Mouse (Mus musculus) E14TG2a.4 (cell line): ENCODE data around the gene Trim66.

Source experiments
- H3K27me3 ChIP-seq: 2 replicates; pipeline ENCODE4 v1.6.1; 2014; ENCODE audit warnings: low read length, control low read depth; ENCODE audit not compliant: insufficient read depth
- H3K36me3 ChIP-seq: 2 replicates; pipeline ENCODE4 v1.6.1; 2014; ENCODE audit warnings: low read length, control low read depth; ENCODE audit not compliant: insufficient read depth
- H3K4me1 ChIP-seq: replicated peaks from 2 replicates; pipeline ENCODE4 v1.6.1; 2014; ENCODE audit warnings: low read depth, low read length, control low read depth
- H3K4me3 ChIP-seq: replicated peaks from 2 replicates; pipeline ENCODE4 v1.5.1; 2014; ENCODE audit warnings: mild to moderate bottlenecking, low read length
- H3K9me3 ChIP-seq: 2 replicates; pipeline ENCODE4 v1.6.1; 2014; ENCODE audit warnings: low read length, control low read depth
- CTCF ChIP-seq: conservative IDR thresholded peaks from 2 replicates; pipeline ENCODE4 v1.5.1; 2014; ENCODE audit warnings: low read length
- NANOG ChIP-seq: IDR thresholded peaks from 2 replicates; pipeline ENCODE4 v1.6.1; 2014; ENCODE audit warnings: borderline replicate concordance, low read length, mixed read lengths
- POU5F1 ChIP-seq: IDR thresholded peaks from 2 replicates; pipeline ENCODE4 v1.6.1; 2014; ENCODE audit warnings: low read length, borderline replicate concordance

Trim66 gene

DNA sequence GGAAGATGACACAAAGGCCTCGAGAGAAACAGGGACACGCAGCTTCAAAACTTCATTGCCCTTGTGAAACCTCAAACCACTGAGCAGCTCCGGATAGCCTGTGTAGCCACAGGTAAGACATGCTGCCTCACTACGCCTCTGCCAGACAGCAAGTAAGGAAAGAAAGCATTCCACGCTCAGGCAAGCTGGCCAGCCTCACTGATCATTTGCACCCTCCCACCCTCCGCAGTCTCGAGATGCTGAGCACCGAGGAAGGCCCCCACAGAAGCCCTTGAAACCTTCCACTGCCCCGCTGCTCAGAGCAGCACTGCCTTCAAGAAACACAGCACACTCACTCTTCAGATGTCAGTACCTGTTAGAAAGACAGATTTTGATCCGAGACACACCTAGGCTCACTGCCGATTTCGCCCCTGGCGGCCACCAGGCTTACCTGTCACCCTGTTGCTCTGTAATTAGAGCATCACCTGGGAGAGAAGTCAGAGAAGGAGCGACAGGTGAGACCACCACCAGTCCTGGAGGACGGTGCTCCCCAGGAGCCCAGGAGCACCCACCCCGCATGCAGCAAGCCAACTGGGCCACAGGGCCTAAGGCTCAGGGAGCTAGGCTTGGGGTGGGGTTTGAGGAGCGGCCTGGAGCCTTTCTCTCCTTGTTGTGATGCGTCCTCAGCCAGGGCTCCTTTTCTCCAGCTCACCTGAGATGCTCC, 15.2 kb downstream of the Trim66 start:
- Histone ChIP-seq H3K4me1 (peaks cover 28% of the 10 kb centered on the region), H3K36me3 (no peaks in the 10 kb centered on the region), H3K4me3 (peak overlapping the region; percentile 35; the same call in 1 of the 2 replicates), H3K9me3 (no peaks in the 10 kb centered on the region), H3K27me3 (peaks cover 7% of the 10 kb centered on the region; the same call in 1 of the 2 replicates)
- TF ChIP-seq CTCF, result no peak
- TF ChIP-seq POU5F1, result no peak
- TF ChIP-seq NANOG, result no peak

- no peaks in the 10 kb centered on the region for H3K4me1 ChIP-seq
- H3K36me3 ChIP-seq, result no peaks in the 10 kb centered on the region
- no peak overlapping the region for H3K4me3 ChIP-seq
- TF ChIP-seq NANOG (no peak), CTCF (no peak), POU5F1 (no peak)
- peaks cover 8% of the 10 kb centered on the region for H3K9me3 ChIP-seq
- H3K27me3 ChIP-seq, result peaks cover 18% of the 10 kb centered on the region
These were observed 23.7 kb downstream of the Trim66 start for GRCm38 (mm10) chr7:109484221-109484620.

DNA sequence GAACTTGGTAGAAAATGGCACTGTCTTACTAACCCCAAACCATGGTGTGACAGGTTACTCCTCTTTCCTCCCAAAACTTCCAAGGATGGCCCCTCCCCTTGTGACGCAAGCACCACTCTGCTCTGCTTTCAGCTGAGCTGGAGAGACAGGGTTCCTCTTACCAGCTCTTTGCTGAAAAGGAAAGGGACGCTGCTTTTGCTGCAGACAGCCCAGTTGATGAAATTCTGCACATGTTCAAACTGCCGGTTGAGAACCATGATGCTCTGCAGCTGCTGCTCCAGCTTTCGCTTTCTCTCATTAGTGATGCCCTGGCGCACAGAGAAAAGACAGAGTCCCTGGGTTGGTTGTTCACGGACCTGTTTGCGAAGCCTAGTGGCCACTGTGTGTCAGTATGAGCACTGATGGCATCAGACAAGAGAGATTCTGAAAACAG, 27.2 kb downstream of the Trim66 start:
- Histone ChIP-seq H3K36me3 (no peaks in the 10 kb centered on the region), H3K27me3 (peaks cover 20% of the 10 kb centered on the region), H3K9me3 (peaks cover 8% of the 10 kb centered on the region), H3K4me3 (no peak overlapping the region), H3K4me1 (no peaks in the 10 kb centered on the region)
- TF ChIP-seq CTCF (no peak), POU5F1 (no peak), NANOG (no peak)

DNA sequence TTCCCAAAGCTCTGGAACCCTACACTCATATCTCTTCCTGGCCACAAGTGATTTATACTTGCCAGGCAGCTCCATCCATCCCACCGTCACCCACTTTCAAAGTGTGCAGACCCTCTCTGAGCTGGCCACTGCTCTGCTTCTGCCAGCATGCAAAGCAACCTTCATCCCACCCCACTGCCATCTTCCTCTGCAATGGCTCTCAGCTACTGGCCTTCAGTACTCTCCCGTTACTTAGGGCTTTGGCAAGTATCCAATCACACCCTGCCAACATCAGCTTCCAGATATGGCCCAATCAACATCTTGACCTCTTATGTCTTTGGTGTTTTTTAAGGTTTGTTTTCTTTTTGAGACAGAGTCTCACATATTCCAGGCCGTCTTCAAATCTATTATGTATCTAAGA, 30.0 kb downstream of the Trim66 start:
- Histone ChIP-seq H3K9me3 (no peaks in the 10 kb centered on the region), H3K4me1 (no peaks in the 10 kb centered on the region), H3K4me3 (no peak overlapping the region), H3K27me3 (peaks cover 17% of the 10 kb centered on the region), H3K36me3 (no peaks in the 10 kb centered on the region)
- no peak for TF ChIP-seq CTCF
- TF ChIP-seq POU5F1, result no peak
- TF ChIP-seq NANOG, result no peak

DNA sequence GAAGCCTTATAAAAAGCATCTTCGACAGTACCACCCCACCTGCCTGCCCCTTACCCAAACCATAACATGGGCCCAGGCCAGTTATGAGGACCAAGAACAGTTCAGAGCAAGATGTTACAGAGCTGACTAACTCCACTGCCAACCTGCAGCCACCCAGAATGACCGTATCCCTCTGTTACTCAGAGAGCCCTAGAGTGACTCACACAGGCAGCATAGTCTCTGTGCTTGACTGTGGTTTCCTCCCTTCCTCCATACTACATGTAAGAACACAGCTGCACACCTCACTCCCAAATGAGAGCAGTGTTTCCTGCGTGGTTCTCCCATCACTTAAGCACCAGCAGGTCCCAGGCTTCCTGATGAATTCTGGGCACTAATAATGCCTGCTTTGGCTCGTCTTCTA, 37.2 kb downstream of the Trim66 start:
- Histone ChIP-seq H3K9me3 (no peaks in the 10 kb centered on the region), H3K36me3 (no peaks in the 10 kb centered on the region), H3K4me3 (no peak overlapping the region), H3K27me3 (peaks cover 15% of the 10 kb centered on the region), H3K4me1 (no peaks in the 10 kb centered on the region)
- TF ChIP-seq NANOG (no peak), POU5F1 (no peak), CTCF (no peak)

DNA sequence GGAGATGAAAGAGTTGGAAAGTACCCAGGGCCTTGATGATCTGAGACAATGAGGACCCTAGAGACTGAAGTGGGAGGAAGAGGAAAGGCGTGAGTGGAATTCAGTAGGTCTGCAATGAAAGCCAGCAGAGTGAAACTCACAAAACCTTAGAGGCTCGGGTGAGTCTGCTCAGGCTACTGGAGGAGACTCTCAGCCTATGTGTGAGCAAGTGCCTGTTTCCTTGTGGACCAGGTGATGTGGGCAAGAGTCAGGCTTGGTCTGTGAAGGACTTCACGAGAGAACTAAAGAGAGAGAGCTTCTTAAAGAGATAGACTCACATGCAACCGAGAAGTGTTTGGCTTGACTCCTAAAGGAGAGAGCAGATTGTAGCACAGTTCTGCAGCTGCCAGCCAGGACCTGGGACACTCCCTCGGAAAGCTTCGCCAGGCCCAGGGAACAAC, 39.7 kb downstream of the Trim66 start:
- H3K9me3 ChIP-seq, result no peaks in the 10 kb centered on the region
- TF ChIP-seq POU5F1 (no peak), CTCF (no peak), NANOG (no peak)

DNA sequence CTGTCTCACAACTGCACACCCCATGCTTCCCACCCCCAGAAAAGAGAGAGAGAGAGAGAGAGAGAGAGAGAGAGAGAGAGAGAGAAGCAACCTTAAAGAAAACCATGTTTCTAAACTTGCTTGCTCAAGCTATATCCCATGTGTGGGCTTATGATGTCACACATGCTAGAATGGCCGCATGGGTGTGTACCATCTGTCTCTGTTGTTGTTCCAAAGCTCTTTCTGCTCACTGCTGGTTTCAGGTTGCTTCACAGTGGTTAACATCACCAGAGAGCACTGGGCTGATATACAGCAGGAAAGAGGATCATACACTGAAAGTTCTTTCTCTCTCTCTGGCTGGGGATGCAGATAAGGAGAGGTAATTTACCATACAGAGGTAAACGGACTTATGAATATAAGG, 40.3 kb downstream of the Trim66 start:
- Histone ChIP-seq H3K9me3 (no peaks in the 10 kb centered on the region), H3K27me3 (0 out of 2 replicates have a peak, but pooled peaks cover 4% of the 10 kb centered on the region), H3K4me1 (no peaks in the 10 kb centered on the region), H3K4me3 (no peak overlapping the region), H3K36me3 (no peaks in the 10 kb centered on the region)
- no peak for TF ChIP-seq NANOG
- TF ChIP-seq CTCF, result no peak
- no peak for TF ChIP-seq POU5F1

More for the DNA sequence above, 39.7 kb downstream of the Trim66 start:
- no peaks in the 10 kb centered on the region for H3K4me1 ChIP-seq
- no peak overlapping the region for H3K4me3 ChIP-seq
- no peaks in the 10 kb centered on the region for H3K36me3 ChIP-seq
- H3K27me3 ChIP-seq, result 0 out of 2 replicates have a peak, but pooled peaks cover 4% of the 10 kb centered on the region

DNA sequence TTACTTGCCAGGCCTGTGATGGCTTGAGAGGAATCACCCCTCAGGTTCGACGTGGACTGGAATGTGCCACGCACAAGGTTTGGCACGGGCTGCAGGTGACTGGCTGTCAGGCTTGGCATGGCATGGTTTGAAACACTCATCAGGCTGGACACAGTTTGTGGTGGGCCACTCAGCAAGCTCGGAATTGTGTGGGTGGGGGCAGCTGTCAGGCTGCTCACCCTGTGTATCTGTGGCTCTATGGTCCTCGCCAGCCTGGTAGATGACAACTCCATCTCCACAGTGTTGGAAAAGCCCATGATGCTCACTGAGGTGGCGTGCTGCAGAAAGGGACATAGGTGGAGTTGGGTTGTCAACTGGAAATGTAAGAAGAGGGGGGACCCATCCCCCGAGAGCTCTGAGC, 47.2 kb downstream of the Trim66 start:
- H3K36me3 ChIP-seq, result no peaks in the 10 kb centered on the region
- no peaks in the 10 kb centered on the region for H3K27me3 ChIP-seq
- TF ChIP-seq NANOG, result no peak
- no peak for TF ChIP-seq CTCF
- H3K4me3 ChIP-seq, result no peak overlapping the region
- H3K9me3 ChIP-seq, result no peaks in the 10 kb centered on the region
- peaks cover 13% of the 10 kb centered on the region; the same call in 1 of the 2 replicates for H3K4me1 ChIP-seq
